Mouse (Mus musculus) frontal cortex, adult 2 months (tissue): ENCODE data around the gene Fastkd5. TPM values are rescaled to one million over a fixed set of nuclear protein-coding genes. Genes with fewer than 3 reads are reported as not detected.
A peak's percentile ranks its signal among the peaks of the same experiment; 100 is the strongest.

Source experiments
- DNase-seq, 2 experiments: peaks; one replicate each; pipeline ENCODE4 v3.0.0; 2022; ENCODE audit warnings: low spot score in 1 of 2; ENCODE audit errors: extremely low spot score in 1 of 2
- polyA plus RNA-seq: library from polyadenylated mRNA; depleted of rRNA; stranded (reverse); fragments of >200 nt; gene quantifications from 2 replicates; pipeline ENCODE4 v1.2.3, GENCODE M21; 2012

Gene Fastkd5
- polyA plus RNA-seq, 1 experiment, result 3.8 TPM

DNA sequence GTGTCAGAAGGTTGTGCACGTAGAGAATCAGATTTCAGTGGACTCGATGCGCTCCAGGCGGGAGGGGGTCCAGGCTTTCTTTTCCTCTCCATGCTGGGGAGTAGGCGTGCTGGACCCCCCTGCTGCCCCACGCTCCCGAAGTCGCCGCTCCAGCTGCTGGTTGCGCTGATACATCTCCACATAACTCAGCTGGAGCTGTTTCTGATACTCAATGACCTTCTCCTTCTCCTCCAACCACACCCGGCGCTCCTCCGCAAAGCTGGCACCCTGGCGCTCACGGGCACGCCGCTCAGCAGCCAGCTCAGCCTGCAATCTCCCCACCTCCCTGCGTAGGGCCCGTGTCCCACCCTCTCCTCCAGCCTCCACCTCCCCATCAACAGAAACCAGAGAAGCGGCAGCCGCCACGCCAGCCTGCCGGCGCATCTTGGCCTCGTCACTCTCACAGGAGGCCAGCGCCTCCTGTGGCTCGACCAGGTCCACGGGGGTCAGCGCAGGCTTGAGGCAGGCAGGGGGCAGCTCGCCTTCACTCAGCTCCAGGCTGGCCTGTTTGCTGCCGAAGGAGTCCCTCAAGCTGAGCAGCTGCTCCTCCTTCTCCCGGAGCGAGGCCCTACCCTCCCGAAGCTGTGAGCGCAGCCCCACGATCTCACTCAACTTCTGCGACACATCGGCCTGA, 5.0 kb upstream of the Fastkd5 start:
- DNase-seq, result no peak

DNA sequence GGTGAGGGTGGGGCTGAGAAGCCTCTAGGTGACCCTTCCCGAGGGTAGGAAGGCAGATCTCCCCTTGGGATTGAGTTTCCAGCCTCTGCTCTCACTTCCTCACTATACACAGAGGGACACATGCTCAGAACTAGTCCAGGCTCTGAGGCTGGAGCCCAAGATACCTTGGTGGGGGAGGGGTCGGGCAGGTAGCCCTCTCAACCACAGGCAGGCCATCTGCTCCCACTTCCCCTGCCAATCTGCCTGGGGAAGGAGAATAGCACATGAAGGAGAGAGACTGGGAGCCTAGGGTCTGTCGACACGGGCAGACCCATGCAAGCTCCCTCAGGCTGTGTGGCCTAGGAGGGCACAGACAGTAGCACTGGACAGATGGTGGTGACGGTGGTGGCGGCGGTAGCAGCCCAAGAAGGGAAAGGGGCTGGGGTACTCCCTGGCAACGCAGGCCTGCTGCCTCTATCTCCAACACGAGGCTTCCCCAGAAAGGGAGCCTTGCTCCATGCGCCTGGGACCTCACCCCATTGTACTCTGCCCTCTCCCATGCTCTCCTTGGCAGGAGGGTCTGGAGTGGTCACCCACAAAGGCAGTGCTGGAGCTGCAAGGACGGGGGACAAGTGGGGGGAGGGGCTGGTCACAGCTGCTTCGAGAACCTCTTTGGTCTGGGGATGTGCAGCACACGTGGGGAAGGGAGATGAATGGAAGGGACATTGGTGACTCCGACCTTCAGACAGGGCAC, 4.3 kb upstream of the Fastkd5 start:
- no peak for DNase-seq

GRCm38 (mm10) chr2:130632887-130633675, 3.3 kb upstream of the Fastkd5 start:
- no peak for DNase-seq

GRCm38 (mm10) chr2:130632416-130632815, 2.6 kb upstream of the Fastkd5 start:
- peak in 1 of 2 experiments; percentile 62 for DNase-seq

DNA sequence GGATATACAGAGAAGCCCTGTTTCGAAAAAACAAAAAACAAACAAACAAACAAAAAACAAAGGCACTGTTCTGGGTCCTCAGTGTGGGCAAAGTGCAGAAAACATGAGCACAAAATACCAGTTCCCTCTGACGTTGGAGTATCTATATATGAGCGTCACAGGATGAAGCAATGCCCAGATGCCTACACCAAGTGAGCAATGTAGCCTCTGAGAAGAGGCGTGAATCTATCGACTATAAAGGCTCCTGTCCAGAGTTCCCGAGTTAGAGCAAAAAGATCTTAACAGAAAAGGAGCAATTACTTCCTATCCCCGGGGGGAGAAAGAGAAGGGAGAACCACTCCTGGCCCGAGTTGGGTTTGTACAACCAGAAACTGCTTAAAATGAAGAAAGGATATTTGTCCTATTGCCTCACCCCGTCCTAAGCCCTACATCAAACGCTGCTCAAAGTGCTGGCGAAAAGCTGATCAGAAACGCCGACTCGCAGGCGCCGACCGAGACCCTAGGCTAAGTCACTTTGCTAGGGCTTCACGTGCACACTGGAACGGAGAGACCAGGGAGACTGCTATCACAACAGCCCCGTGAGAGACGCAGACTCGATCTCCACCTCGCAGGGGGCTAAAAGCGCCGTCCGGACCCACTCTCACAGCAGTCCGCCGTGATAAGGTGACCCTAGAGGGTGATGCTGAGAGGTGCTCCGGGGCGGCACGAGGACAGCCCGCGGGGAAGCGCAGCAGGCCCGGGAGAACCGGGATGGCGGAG, 568 bp downstream of the Fastkd5 start:
- no peak for DNase-seq

DNA sequence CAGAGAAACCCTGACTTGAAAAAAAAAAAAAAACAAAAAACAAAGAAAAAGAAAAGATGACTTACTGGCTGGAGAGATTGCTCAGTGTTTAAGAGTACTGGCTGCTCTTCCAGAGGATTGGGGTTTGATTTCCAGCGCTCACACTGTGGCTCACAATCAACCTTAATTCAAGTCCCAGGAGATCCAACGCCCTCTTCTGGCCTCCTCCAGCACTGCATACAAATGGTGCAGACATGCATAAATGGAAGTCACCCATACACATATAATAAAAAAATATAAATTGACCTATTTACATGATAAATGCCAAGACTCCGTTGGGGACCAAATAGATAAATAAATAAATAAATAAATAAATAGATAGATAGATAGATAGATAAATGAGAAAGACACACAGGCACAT, 1.4 kb downstream of the Fastkd5 start:
- DNase-seq, result no peak

DNA sequence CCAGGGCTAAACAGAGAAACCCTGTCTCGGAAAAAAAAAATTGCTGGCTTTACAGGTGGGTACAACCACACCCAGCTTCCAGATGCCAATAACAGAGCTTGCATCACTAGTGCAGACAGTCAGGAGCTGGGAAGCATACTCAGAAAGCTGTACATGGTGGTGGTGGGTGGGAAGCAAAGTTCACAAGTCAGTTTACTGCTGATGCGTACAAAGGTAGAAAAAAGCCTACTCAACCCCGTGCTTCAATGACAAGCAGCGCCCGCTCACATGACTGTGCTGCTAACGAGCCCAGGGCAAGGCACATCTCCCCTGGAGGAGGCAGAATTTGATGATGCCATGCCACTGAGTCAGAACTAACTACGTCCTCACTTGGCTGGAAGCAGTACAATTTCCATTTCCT, 10.9 kb downstream of the Fastkd5 start:
- DNase-seq, result no peak

DNA sequence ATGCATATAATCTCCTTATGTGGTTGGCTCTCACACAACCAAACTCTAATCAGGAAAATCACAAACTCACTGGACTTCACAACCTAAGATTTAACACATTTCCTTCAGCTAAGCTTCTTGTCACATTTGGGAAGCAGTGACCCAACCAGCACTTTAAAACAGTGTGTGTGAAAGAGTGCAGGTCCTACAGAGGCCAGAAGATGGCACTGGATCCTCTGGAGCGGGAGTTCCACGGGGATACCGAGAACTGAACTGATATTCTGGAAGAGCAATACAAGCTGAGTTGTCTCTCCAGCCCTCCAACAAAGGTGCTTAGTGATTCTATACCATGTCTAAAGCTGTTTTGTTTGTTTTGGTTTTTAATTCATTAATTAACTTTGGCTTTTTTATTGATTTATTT, 16.7 kb downstream of the Fastkd5 start:
- DNase-seq, result no peak

DNA sequence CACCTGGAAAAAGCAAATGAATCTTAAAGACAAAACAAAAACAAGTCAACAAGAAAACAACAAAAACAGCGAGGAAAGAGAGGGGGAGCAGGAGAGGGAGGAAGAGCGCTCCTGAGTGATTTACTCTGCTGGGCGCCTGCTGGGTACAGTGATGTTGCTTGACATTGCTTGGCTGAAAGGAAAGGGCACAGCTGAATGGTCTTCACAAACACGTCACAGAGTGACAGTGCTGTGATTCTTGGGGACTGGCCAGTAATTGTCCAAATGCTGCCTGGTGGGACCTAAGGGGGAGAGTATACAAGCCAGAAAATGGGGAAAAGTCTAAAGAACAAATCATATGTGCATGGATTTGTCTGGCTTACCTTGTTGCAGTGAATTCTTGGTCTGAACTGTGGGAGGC, 27.6 kb downstream of the Fastkd5 start:
- no peak for DNase-seq

- DNase-seq, result no peak
Measured at GRCm38 (mm10) chr2:130598399-130598798, 31.4 kb downstream of the Fastkd5 start.

GRCm38 (mm10) chr2:130597601-130598010, 32.2 kb downstream of the Fastkd5 start:
- peak in 1 of 2 experiments; percentile 73 for DNase-seq

GRCm38 (mm10) chr2:130595596-130595995, 34.2 kb downstream of the Fastkd5 start:
- no peak for DNase-seq

GRCm38 (mm10) chr2:130591016-130591415, 38.8 kb downstream of the Fastkd5 start:
- no peak for DNase-seq

- DNase-seq, result no peak
Measured at GRCm38 (mm10) chr2:130589761-130590160, 40.1 kb downstream of the Fastkd5 start.

DNA sequence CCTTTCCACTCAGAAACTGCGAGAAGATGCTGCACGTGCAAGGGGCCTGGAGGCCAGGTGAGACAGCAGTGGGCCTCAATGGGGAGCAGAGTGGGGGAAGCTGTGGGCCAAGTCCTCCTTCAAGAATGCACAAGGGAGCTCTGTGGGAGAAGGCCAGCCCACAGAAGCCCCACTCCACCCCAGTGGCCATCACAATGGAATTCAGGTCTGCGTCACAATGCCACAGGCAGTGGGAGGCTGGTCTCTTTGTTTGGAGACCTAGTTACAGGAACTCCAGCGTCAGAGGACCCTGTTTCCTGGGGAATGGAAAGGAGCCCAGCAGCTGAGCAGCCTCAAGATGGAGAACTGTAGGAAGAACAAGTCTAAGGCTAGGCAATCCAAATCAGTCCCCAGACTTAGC, 40.7 kb downstream of the Fastkd5 start:
- DNase-seq, result no peak

DNA sequence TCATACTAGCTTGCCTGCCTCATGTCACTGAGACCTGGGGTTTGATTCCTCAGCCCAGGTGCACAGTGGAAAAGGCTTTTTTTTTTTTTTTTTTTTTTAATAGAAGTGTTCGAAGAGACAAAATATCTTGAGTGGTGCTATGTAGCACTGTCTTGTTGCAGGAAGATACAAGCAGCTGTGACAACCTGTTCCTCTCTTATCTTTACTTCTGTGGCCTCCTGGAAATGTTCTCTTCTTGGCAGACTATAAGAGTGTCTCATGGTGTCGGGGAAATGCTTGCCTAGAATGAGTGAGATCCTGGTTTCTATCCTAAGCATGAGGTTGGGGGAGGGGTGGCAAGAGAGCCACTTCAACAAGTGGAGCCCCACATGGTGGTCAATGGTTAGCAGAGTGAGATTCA, 41.5 kb downstream of the Fastkd5 start:
- no peak for DNase-seq

GRCm38 (mm10) chr2:130586016-130586415, 43.8 kb downstream of the Fastkd5 start:
- DNase-seq, result peak; percentile 41 to 72

GRCm38 (mm10) chr2:130583902-130584560, 45.8 kb downstream of the Fastkd5 start:
- no peak for DNase-seq

DNA sequence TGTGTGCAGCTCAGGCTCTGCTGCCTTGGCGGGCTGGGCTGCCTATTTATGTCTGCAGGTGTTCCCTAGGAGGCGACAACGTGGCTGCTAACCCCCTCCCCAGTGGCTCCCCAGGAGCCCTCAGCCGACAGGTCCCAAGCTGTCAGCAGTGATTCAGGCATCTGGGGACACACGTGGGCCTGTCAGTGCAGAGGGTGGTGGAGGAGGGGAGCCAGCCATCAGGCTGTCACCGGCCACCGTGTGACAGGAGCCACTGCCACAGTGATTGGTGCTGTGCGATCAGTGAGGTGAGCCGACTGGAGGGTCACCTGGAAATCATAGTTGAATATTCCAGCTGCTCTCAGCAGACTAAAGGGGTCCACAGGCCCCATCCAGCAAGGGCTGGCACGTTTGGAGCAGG, 47.3 kb downstream of the Fastkd5 start, which contains the start of gene Avp:
TSS of gene Avp (minus strand) at position 3 of the 400 bp plus-strand sequence.
- DNase-seq, result no peak

- DNase-seq, result no peak
Measured at GRCm38 (mm10) chr2:130581201-130581600, 48.6 kb downstream of the Fastkd5 start.
